Mouse (Mus musculus): ENCODE data around the gene Lca5l. TPM values are rescaled to one million over a fixed set of nuclear protein-coding genes. Genes with fewer than 3 reads are reported as not detected.

Lca5l gene
- polyA plus RNA-seq, 1 experiment = 1.4 TPM

GRCm38 (mm10) chr16:96221959-96222358 lies 29.9 kb upstream of the Lca5l start:
- TF ChIP-seq POLR2A (IDR thresholded peaks at IDR 0.05; ENCODE audit: low read depth, low read length) (no peak), CTCF (IDR thresholded peaks at IDR 0.05; ENCODE audit: borderline replicate concordance, insufficient read depth, low read length) (no peak)
- Histone ChIP-seq H3K27ac (ENCODE audit: insufficient read depth, low read length) (no peak overlapping the region), H3K4me1 (ENCODE audit: control insufficient read depth, insufficient read depth, low read length) (no peaks in the 10 kb centered on the region), H3K4me3 (ENCODE audit: insufficient read depth, low read length) (no peak overlapping the region)

- no peak overlapping the region for H3K27ac ChIP-seq (ENCODE audit: insufficient read depth, low read length)
- TF ChIP-seq CTCF (IDR thresholded peaks at IDR 0.05; ENCODE audit: borderline replicate concordance, insufficient read depth, low read length) (no peak), POLR2A (IDR thresholded peaks at IDR 0.05; ENCODE audit: low read depth, low read length) (no peak)
- H3K4me3 ChIP-seq (ENCODE audit: insufficient read depth, low read length) = no peak overlapping the region
- no peaks in the 10 kb centered on the region for H3K4me1 ChIP-seq (ENCODE audit: control insufficient read depth, insufficient read depth, low read length)
Measured at GRCm38 (mm10) chr16:96221491-96221890, 29.4 kb upstream of the Lca5l start.

GRCm38 (mm10) chr16:96213027-96213426 lies 21.0 kb upstream of the Lca5l start:
- Histone ChIP-seq H3K4me1 (ENCODE audit: control insufficient read depth, insufficient read depth, low read length) (no peaks in the 10 kb centered on the region), H3K4me3 (ENCODE audit: insufficient read depth, low read length) (no peak overlapping the region), H3K27ac (ENCODE audit: insufficient read depth, low read length) (no peak overlapping the region)
- TF ChIP-seq CTCF (IDR thresholded peaks at IDR 0.05; ENCODE audit: borderline replicate concordance, insufficient read depth, low read length) = no peak
- TF ChIP-seq POLR2A (IDR thresholded peaks at IDR 0.05; ENCODE audit: low read depth, low read length) = no peak

- Histone ChIP-seq H3K4me3 (ENCODE audit: insufficient read depth, low read length) (no peak overlapping the region), H3K27ac (ENCODE audit: insufficient read depth, low read length) (no peak overlapping the region), H3K4me1 (ENCODE audit: control insufficient read depth, insufficient read depth, low read length) (no peaks in the 10 kb centered on the region)
- no peak for TF ChIP-seq POLR2A (IDR thresholded peaks at IDR 0.05; ENCODE audit: low read depth, low read length)
- TF ChIP-seq CTCF (IDR thresholded peaks at IDR 0.05; ENCODE audit: borderline replicate concordance, insufficient read depth, low read length) = no peak
Measured at GRCm38 (mm10) chr16:96210856-96211255, 18.8 kb upstream of the Lca5l start.

- H3K27ac ChIP-seq (ENCODE audit: insufficient read depth, low read length) = no peak overlapping the region
- no peak overlapping the region for H3K4me3 ChIP-seq (ENCODE audit: insufficient read depth, low read length)
- H3K4me1 ChIP-seq (ENCODE audit: control insufficient read depth, insufficient read depth, low read length) = no peaks in the 10 kb centered on the region
- TF ChIP-seq POLR2A (IDR thresholded peaks at IDR 0.05; ENCODE audit: low read depth, low read length) = no peak
- TF ChIP-seq CTCF (IDR thresholded peaks at IDR 0.05; ENCODE audit: borderline replicate concordance, insufficient read depth, low read length) = no peak
Measured at GRCm38 (mm10) chr16:96209789-96210188, 17.7 kb upstream of the Lca5l start.

GRCm38 (mm10) chr16:96201485-96202232 lies 9.6 kb upstream of the Lca5l start:
- peaks cover 2% of the 10 kb centered on the region; the same call in 1 of the 2 replicates for H3K4me1 ChIP-seq (ENCODE audit: control insufficient read depth, insufficient read depth, low read length)
- H3K4me3 ChIP-seq (ENCODE audit: insufficient read depth, low read length) = no peak overlapping the region
- no peak overlapping the region for H3K27ac ChIP-seq (ENCODE audit: insufficient read depth, low read length)
- no peak for TF ChIP-seq POLR2A (IDR thresholded peaks at IDR 0.05; ENCODE audit: low read depth, low read length)
- TF ChIP-seq CTCF (IDR thresholded peaks at IDR 0.05; ENCODE audit: borderline replicate concordance, insufficient read depth, low read length) = no peak

GRCm38 (mm10) chr16:96200702-96201028 lies 8.6 kb upstream of the Lca5l start:
- TF ChIP-seq POLR2A (IDR thresholded peaks at IDR 0.05; ENCODE audit: low read depth, low read length) (no peak), CTCF (IDR thresholded peaks at IDR 0.05; ENCODE audit: borderline replicate concordance, insufficient read depth, low read length) (no peak)

GRCm38 (mm10) chr16:96199913-96200701 lies 8.0 kb upstream of the Lca5l start, which contains the start of gene Sh3bgr:
Sh3bgr (plus strand) TSS chr16:96200450.
- H3K27ac ChIP-seq (ENCODE audit: insufficient read depth, low read length) = peak within 1 kb of the TSS; percentile 15
- H3K4me3 ChIP-seq (ENCODE audit: insufficient read depth, low read length) = peak within 1 kb of the TSS; percentile 9; the same call in 1 of the 2 replicates
- TF ChIP-seq CTCF (IDR thresholded peaks at IDR 0.05; ENCODE audit: borderline replicate concordance, insufficient read depth, low read length) = no peak
- peak; percentile 22; the same call in 1 of the 2 replicates for TF ChIP-seq POLR2A (IDR thresholded peaks at IDR 0.05; ENCODE audit: low read depth, low read length)
- peaks cover 2% of the 10 kb centered on the region; the same call in 1 of the 2 replicates for H3K4me1 ChIP-seq (ENCODE audit: control insufficient read depth, insufficient read depth, low read length)

More at GRCm38 (mm10) chr16:96200702-96201028, 8.6 kb upstream of the Lca5l start:
- Histone ChIP-seq H3K27ac (ENCODE audit: insufficient read depth, low read length) (no peak overlapping the region; the same call in 1 of the 2 replicates), H3K4me1 (ENCODE audit: control insufficient read depth, insufficient read depth, low read length) (peaks cover 2% of the 10 kb centered on the region; the same call in 1 of the 2 replicates), H3K4me3 (ENCODE audit: insufficient read depth, low read length) (peak overlapping the region; percentile 9; the same call in 1 of the 2 replicates)

GRCm38 (mm10) chr16:96187619-96188018 lies 4.5 kb downstream of the Lca5l start:
- TF ChIP-seq CTCF (IDR thresholded peaks at IDR 0.05; ENCODE audit: borderline replicate concordance, insufficient read depth, low read length) (no peak), POLR2A (IDR thresholded peaks at IDR 0.05; ENCODE audit: low read depth, low read length) (no peak)

GRCm38 (mm10) chr16:96179156-96179555 lies 12.9 kb downstream of the Lca5l start:
- no peak overlapping the region for H3K27ac ChIP-seq (ENCODE audit: insufficient read depth, low read length)
- no peaks in the 10 kb centered on the region for H3K4me1 ChIP-seq (ENCODE audit: control insufficient read depth, insufficient read depth, low read length)
- H3K4me3 ChIP-seq (ENCODE audit: insufficient read depth, low read length) = no peak overlapping the region
- TF ChIP-seq CTCF (IDR thresholded peaks at IDR 0.05; ENCODE audit: borderline replicate concordance, insufficient read depth, low read length) (no peak), POLR2A (IDR thresholded peaks at IDR 0.05; ENCODE audit: low read depth, low read length) (no peak)

More at GRCm38 (mm10) chr16:96187619-96188018, 4.5 kb downstream of the Lca5l start:
- H3K4me3 ChIP-seq (ENCODE audit: insufficient read depth, low read length) = no peak overlapping the region
- H3K4me1 ChIP-seq (ENCODE audit: control insufficient read depth, insufficient read depth, low read length) = no peaks in the 10 kb centered on the region
- no peak overlapping the region for H3K27ac ChIP-seq (ENCODE audit: insufficient read depth, low read length)
